Mouse (Mus musculus): ENCODE data around the gene Gm49510. TPM values are rescaled to one million over a fixed set of nuclear protein-coding genes. Genes with fewer than 3 reads are reported as not detected.
A peak's percentile ranks its signal among the peaks of the same experiment; 100 is the strongest.

Gene Gm49510
- polyA plus RNA-seq, 2 experiments = 0.03 to 0.10 TPM

DNA sequence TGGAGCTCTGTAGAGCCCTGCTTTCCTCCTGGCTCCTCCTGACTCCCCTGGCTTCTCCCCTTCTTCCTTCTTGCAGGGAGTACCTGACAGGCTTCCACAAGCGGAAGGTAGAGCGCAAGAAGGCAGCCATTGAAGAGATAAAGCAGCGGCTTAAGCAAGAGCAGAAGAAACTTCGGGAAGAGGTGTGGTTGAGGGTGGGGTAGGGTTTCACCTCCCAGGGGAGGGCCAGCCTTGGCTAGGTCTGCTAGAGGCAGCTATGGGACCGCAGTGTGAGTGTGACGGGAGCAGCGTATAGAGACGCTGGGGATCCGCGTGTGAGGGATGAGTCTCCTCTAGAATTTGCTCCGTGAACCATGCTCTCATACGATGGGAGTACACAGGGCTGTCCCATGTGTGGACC lies 36.9 kb downstream of the Gm49510 start:
- Histone ChIP-seq H3K4me1 (replicated peaks; ENCODE audit: control insufficient read depth in 2 of 2, insufficient read depth in 2 of 2, low read length in 1 of 2) (peaks cover 19 to 22% of the 10 kb centered on the region in 2 experiments), H3K9ac (replicated peaks) (peak overlapping the region; percentile 78), H3K4me2 (ENCODE audit: low read depth) (peak overlapping the region; percentile 96), H3K27ac (peak overlapping the region; percentile 65), H3K27me3 (ENCODE audit: control insufficient read depth, insufficient read depth, low read length) (no peaks in the 10 kb centered on the region), H3K36me3 (replicated peaks; ENCODE audit: control insufficient read depth, insufficient read depth, low read depth) (peaks cover 29% of the 10 kb centered on the region), H3K4me3 (ENCODE audit: insufficient read depth in 1 of 2, low read depth in 2 of 2, low read length in 2 of 2) (peak overlapping the region; percentile 76 to 82), H3K9me3 (ENCODE audit: control insufficient read depth, low read length) (no peaks in the 10 kb centered on the region)
- ATAC-seq (ENCODE audit: insufficient read depth) (peak; percentile 63), DNase-seq (ENCODE audit: low read depth in 3 of 3, low spot score in 3 of 3) (peak in 2 of 3 experiments; percentile 50 to 53)
- TF ChIP-seq CTCF (IDR thresholded peaks at IDR 0.05; ENCODE audit: low read depth) = no peak
- no peak for TF ChIP-seq EP300 (IDR thresholded peaks at IDR 0.05; ENCODE audit: low read depth)
- 65% methylated on average over 12 of the region's 12 CpGs for WGBS (ENCODE audit: insufficient replicate concordance)

DNA sequence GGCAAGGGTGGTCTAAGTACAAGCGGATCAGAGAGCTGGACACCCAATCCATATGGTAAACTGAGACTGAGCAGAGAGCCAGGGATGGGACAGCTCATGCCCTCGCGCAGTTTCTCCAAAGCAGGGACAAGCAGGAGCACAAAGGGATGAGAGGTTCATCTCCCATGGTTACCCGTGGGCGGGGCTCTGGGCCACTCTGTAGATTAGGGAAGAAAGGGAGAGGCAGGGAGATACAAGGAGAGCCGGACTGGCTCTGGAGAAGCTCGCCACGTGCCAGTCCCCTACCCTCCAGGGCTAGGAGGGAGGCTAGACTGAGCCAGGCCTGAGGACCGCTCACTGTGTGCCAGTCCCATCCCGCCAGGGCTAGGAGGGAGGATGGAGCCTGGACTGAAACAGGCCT lies 37.8 kb downstream of the Gm49510 start:
- Histone ChIP-seq H3K27me3 (ENCODE audit: control insufficient read depth, insufficient read depth, low read length) (no peaks in the 10 kb centered on the region), H3K9ac (replicated peaks) (no peak overlapping the region), H3K4me3 (ENCODE audit: insufficient read depth in 1 of 2, low read depth in 2 of 2, low read length in 2 of 2) (no peak overlapping the region), H3K4me2 (ENCODE audit: low read depth) (peak overlapping the region; percentile 96; the same call in 1 of the 2 replicates), H3K9me3 (ENCODE audit: control insufficient read depth, low read length) (no peaks in the 10 kb centered on the region), H3K27ac (peak overlapping the region; percentile 51; the same call in 1 of the 2 replicates), H3K4me1 (replicated peaks; ENCODE audit: control insufficient read depth in 2 of 2, insufficient read depth in 2 of 2, low read length in 1 of 2) (peaks cover 19 to 20% of the 10 kb centered on the region in 2 experiments), H3K36me3 (replicated peaks; ENCODE audit: control insufficient read depth, insufficient read depth, low read depth) (peaks cover 29% of the 10 kb centered on the region)
- DNase-seq (ENCODE audit: low read depth in 3 of 3, low spot score in 3 of 3) (no peak), ATAC-seq (ENCODE audit: insufficient read depth) (no peak)
- TF ChIP-seq EP300 (IDR thresholded peaks at IDR 0.05; ENCODE audit: low read depth) (no peak), CTCF (IDR thresholded peaks at IDR 0.05; ENCODE audit: low read depth) (no peak)
- 83% methylated on average over 10 of the region's 10 CpGs for WGBS (ENCODE audit: insufficient replicate concordance)

DNA sequence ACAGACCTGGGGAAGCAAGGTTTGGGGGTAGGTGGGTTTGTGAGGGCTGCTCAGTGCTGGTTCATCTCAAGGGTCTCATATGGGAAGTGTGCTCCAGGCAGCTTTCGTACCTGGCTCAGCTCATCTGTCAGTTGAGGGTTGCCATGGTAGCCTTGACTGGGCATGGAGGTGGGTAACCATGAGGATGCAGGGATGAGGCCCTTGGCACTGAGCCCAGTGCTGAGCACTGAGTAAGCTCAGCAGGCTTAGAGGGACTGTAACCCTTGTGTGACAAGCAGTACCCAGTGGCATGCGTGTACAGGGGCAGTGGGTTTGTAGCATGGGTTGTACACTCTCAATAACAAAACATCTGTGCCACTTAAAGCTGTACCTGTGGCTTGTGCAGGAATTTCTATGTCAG lies 38.5 kb downstream of the Gm49510 start:
- H3K36me3 ChIP-seq (replicated peaks; ENCODE audit: control insufficient read depth, insufficient read depth, low read depth) = peaks cover 29% of the 10 kb centered on the region
- H3K9ac ChIP-seq (replicated peaks) = no peak overlapping the region
- no peak overlapping the region for H3K27ac ChIP-seq
- no peak for TF ChIP-seq EP300 (IDR thresholded peaks at IDR 0.05; ENCODE audit: low read depth)
- no peak for TF ChIP-seq CTCF (IDR thresholded peaks at IDR 0.05; ENCODE audit: low read depth)
- ATAC-seq (ENCODE audit: insufficient read depth) (no peak), DNase-seq (ENCODE audit: low read depth in 3 of 3, low spot score in 3 of 3) (no peak)
- no peak overlapping the region for H3K4me3 ChIP-seq (ENCODE audit: insufficient read depth in 1 of 2, low read depth in 2 of 2, low read length in 2 of 2)
- 85% methylated on average over 2 of the region's 2 CpGs for WGBS (ENCODE audit: insufficient replicate concordance)
- H3K4me1 ChIP-seq (replicated peaks; ENCODE audit: control insufficient read depth in 2 of 2, insufficient read depth in 2 of 2, low read length in 1 of 2) = peaks cover 19 to 20% of the 10 kb centered on the region in 2 experiments
- H3K9me3 ChIP-seq (ENCODE audit: control insufficient read depth, low read length) = no peaks in the 10 kb centered on the region
- H3K27me3 ChIP-seq (ENCODE audit: control insufficient read depth, insufficient read depth, low read length) = no peaks in the 10 kb centered on the region
- no peak overlapping the region for H3K4me2 ChIP-seq (ENCODE audit: low read depth)

DNA sequence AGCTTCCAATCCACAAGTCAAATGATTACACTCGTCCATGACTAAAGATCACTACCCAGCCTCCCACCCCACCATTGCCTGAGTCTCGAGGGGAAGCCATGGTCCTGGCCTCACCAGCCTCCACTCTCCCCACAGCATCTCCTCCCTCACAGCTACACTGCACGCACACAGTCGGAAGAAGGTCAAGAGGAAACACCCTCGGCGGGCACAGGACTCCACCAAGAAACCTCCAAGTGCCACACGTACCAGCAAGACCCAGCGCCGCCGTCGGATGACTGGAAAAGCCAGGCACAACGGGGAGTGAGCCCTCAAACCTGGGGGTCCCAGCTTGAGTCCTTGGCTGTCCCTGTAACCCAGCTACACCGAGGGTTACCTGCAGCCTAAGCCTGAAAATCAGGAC lies 40.9 kb downstream of the Gm49510 start:
- H3K4me2 ChIP-seq (ENCODE audit: low read depth) = no peak overlapping the region
- H3K27me3 ChIP-seq (ENCODE audit: control insufficient read depth, insufficient read depth, low read length) = no peaks in the 10 kb centered on the region
- no peak overlapping the region for H3K4me3 ChIP-seq (ENCODE audit: insufficient read depth in 1 of 2, low read depth in 2 of 2, low read length in 2 of 2)
- no peaks in the 10 kb centered on the region for H3K9me3 ChIP-seq (ENCODE audit: control insufficient read depth, low read length)
- no peak for DNase-seq (ENCODE audit: low read depth in 3 of 3, low spot score in 3 of 3)
- no peak overlapping the region for H3K9ac ChIP-seq (replicated peaks)
- TF ChIP-seq CTCF (IDR thresholded peaks at IDR 0.05; ENCODE audit: low read depth) (no peak), EP300 (IDR thresholded peaks at IDR 0.05; ENCODE audit: low read depth) (no peak)
- peaks cover 29% of the 10 kb centered on the region for H3K36me3 ChIP-seq (replicated peaks; ENCODE audit: control insufficient read depth, insufficient read depth, low read depth)
- H3K4me1 ChIP-seq (replicated peaks; ENCODE audit: control insufficient read depth in 2 of 2, insufficient read depth in 2 of 2, low read length in 1 of 2) = peaks cover 16 to 17% of the 10 kb centered on the region in 2 experiments
- no peak for ATAC-seq (ENCODE audit: insufficient read depth)
- no peak overlapping the region for H3K27ac ChIP-seq
- WGBS (ENCODE audit: insufficient replicate concordance) = 86% methylated on average over 13 of the region's 13 CpGs

DNA sequence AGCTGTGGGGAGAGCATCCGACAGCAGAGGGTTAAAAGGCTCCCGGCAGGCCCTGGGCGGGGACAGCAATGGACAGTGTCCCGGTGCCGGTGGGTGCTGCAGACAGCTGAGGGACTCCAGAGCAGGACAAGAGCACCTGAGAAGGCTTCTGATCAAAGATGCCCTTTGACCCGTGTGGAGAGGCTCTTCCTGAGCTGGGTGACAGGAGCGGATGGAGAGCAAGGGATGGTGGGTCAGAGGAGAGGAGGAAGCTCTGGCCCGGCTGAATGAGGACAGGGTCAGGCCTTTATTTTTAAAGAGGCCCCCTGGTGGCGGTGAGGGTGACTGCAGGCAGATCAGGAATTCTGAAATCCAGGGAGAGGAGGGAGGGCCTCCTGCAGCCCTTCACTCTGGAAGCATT lies 43.2 kb downstream of the Gm49510 start:
- Histone ChIP-seq H3K27me3 (ENCODE audit: control insufficient read depth, insufficient read depth, low read length) (peaks cover 16% of the 10 kb centered on the region), H3K9ac (replicated peaks) (no peak overlapping the region), H3K36me3 (replicated peaks; ENCODE audit: control insufficient read depth, insufficient read depth, low read depth) (peaks cover 22% of the 10 kb centered on the region), H3K4me2 (ENCODE audit: low read depth) (peak overlapping the region; percentile 50), H3K4me1 (replicated peaks; ENCODE audit: control insufficient read depth in 2 of 2, insufficient read depth in 2 of 2, low read length in 1 of 2) (0 out of 4 replicates have a peak, but pooled peaks cover 0 to 5% of the 10 kb centered on the region in 2 experiments), H3K4me3 (ENCODE audit: insufficient read depth in 1 of 2, low read depth in 2 of 2, low read length in 2 of 2) (peak overlapping the region in 1 of 2 experiments; percentile 19; a peak in 2 of 4 replicates), H3K27ac (no peak overlapping the region), H3K9me3 (ENCODE audit: control insufficient read depth, low read length) (no peaks in the 10 kb centered on the region)
- peak; percentile 91 for TF ChIP-seq CTCF (IDR thresholded peaks at IDR 0.05; ENCODE audit: low read depth)
- no peak for TF ChIP-seq EP300 (IDR thresholded peaks at IDR 0.05; ENCODE audit: low read depth)
- WGBS (ENCODE audit: insufficient replicate concordance) = 13% methylated on average over 9 of the region's 9 CpGs
- ATAC-seq (ENCODE audit: insufficient read depth) (peak; percentile 42), DNase-seq (ENCODE audit: low read depth in 3 of 3, low spot score in 3 of 3) (peak in 2 of 3 experiments; percentile 36 to 45)

All from liver, embryonic 14.5 days (tissue).